Mouse (Mus musculus) lung, postnatal 0 days (tissue): ENCODE results near the gene Ankrd36. TPM values are rescaled to one million over a fixed set of nuclear protein-coding genes. Genes with fewer than 3 reads are reported as not detected.

Experiments used
- ATAC-seq: fragments of 200-750 bp; cut with Nextera tagmentation; 2 replicates; pipeline ENCODE4 v1.8.0; 2017; ENCODE audit warnings: moderate library complexity
- DNase-seq: peaks from one replicate; pipeline ENCODE4 v3.0.0-alpha.2; 2016; ENCODE audit warnings: low spot score
- H3K27ac ChIP-seq: fragments of 300-500 bp; sonication (generic); 2 replicates; pipeline ENCODE4 v1.5.1; 2014; ENCODE audit warnings: antibody characterized with exemption, mild to moderate bottlenecking, low read length, mixed read lengths
- H3K27me3 ChIP-seq: fragments of 300-500 bp; sonication (generic); replicated peaks from 2 replicates; pipeline ENCODE4 v1.6.1; 2014; ENCODE audit warnings: low read length, mixed read lengths; ENCODE audit not compliant: insufficient read depth
- H3K36me3 ChIP-seq: fragments of 300-500 bp; sonication (generic); 2 replicates; pipeline ENCODE4 v1.6.1; 2014; ENCODE audit warnings: low read length, mixed read lengths; ENCODE audit not compliant: insufficient read depth
- H3K4me1 ChIP-seq: fragments of 300-500 bp; sonication (generic); 2 replicates; pipeline ENCODE4 v1.6.1; 2014; ENCODE audit warnings: antibody characterized with exemption, low read depth, low read length, mixed read lengths; ENCODE audit not compliant: insufficient read depth
- H3K4me2 ChIP-seq: fragments of 300-500 bp; sonication (generic); replicated peaks from 2 replicates; pipeline ENCODE4 v1.6.1; 2014; ENCODE audit warnings: low read depth, mild to moderate bottlenecking, low read length, moderate library complexity, mixed read lengths
- H3K4me3 ChIP-seq: fragments of 300-500 bp; sonication (generic); 2 replicates; pipeline ENCODE4 v1.5.1; 2014; ENCODE audit warnings: low read depth, low read length
- H3K9ac ChIP-seq: fragments of 300-500 bp; sonication (generic); replicated peaks from 2 replicates; pipeline ENCODE4 v1.6.1; 2014; ENCODE audit warnings: low read depth, mild to moderate bottlenecking
- H3K9me3 ChIP-seq: fragments of 300-500 bp; sonication (generic); 2 replicates; pipeline ENCODE4 v1.6.1; 2016; ENCODE audit warnings: low read length, mixed read lengths
- CTCF ChIP-seq: IDR thresholded peaks from 2 replicates; pipeline ENCODE4 v1.5.1; 2016; ENCODE audit warnings: antibody characterized with exemption, mild to moderate bottlenecking
- EP300 ChIP-seq: IDR thresholded peaks from 2 replicates; pipeline ENCODE4 v1.6.1; 2016; ENCODE audit warnings: antibody characterized with exemption, mild to moderate bottlenecking, control low read depth
- WGBS: fragments of 180-500 bp; shearing (Covaris S2); extraction: QIAGEN DNeasy Blood & Tissue Kit; methylation state at CpG from one replicate; pipeline ENCODE4 v1.1.7; 2014; 5-methylcytosine and 5-hydroxymethylcytosine counted together
- polyA plus RNA-seq: library from polyadenylated mRNA; unstranded; fragments of >200 nt; fragmentation: Nextera tagmentation; extraction: Ambion mirVana; gene quantifications from 2 replicates; pipeline ENCODE4 v1.2.1, GENCODE M21; 2015

Gene Ankrd36
- polyA plus RNA-seq, 1 experiment from 2014 or later, result not detected

DNA sequence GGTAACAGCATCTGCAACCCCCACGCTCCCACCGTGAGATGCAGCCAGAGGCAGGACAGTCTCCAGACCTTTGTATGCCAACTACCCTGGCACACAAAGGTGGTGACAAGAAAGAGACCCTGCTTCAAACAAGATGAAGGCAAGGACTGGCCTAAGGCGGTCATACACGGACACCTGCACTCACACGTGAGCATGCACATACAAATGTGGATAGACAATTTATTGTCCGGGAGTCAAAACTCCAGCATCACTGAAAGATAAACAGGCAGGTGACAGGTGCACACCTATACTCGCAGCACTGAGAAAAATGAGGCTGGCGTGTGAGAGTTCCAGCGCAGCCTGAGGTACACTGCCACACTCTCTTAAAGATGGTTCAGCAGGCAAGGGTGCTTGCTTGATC lies 136.5 kb downstream of the Ankrd36 start:
- Histone ChIP-seq H3K4me3 (no peak overlapping the region), H3K9ac (no peak overlapping the region), H3K4me2 (no peak overlapping the region), H3K9me3 (no peaks in the 10 kb centered on the region), H3K4me1 (no peaks in the 10 kb centered on the region), H3K36me3 (no peaks in the 10 kb centered on the region), H3K27ac (no peak overlapping the region), H3K27me3 (no peaks in the 10 kb centered on the region)
- no peak for ATAC-seq
- no peak for TF ChIP-seq EP300
- TF ChIP-seq CTCF, result no peak
- 91% methylated on average over 9 of the region's 9 CpGs for WGBS
- DNase-seq, result no peak

DNA sequence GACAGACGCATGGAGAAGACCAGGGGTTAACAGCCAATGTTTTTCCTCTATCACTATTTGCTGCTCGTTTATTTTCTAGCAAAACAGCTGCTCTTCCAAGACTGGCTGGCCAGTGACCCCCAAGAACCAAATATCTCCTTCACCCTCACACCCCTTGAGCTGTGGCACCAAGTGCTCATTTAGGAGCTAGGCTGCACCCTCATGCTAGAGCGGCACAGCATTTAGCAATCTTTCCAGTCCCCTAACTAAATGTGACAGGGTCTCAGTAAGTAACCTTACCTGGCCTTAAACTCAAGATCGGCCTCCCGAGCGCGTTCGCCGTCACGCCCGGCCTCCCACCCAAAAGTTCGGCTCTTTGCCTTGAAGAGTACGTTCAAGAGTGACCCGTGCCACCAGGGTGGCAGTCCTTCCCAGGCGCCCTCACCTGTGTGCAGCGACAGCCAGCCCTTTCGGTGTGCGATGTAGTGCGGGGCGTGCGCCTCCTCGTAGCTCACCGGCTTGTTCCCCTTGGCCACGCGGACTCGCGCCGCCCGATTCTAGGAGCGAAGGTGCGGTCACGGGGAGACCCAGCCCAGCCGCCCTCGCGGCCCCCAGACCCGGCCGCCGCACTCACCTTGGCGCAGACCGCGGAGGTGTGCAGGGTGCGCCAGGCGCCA lies 137.5 kb downstream of the Ankrd36 start:
- peak; percentile 51 for DNase-seq
- peak; percentile 67 for ATAC-seq
- Histone ChIP-seq H3K4me1 (no peaks in the 10 kb centered on the region), H3K27me3 (no peaks in the 10 kb centered on the region), H3K4me2 (peak overlapping the region; percentile 83), H3K9me3 (no peaks in the 10 kb centered on the region), H3K9ac (peak overlapping the region; percentile 76), H3K4me3 (peak overlapping the region; percentile 98), H3K36me3 (no peaks in the 10 kb centered on the region), H3K27ac (peak overlapping the region; percentile 77)
- under 1% methylated on average over 42 of the region's 43 CpGs for WGBS
- TF ChIP-seq CTCF, result no peak
- TF ChIP-seq EP300, result no peak

DNA sequence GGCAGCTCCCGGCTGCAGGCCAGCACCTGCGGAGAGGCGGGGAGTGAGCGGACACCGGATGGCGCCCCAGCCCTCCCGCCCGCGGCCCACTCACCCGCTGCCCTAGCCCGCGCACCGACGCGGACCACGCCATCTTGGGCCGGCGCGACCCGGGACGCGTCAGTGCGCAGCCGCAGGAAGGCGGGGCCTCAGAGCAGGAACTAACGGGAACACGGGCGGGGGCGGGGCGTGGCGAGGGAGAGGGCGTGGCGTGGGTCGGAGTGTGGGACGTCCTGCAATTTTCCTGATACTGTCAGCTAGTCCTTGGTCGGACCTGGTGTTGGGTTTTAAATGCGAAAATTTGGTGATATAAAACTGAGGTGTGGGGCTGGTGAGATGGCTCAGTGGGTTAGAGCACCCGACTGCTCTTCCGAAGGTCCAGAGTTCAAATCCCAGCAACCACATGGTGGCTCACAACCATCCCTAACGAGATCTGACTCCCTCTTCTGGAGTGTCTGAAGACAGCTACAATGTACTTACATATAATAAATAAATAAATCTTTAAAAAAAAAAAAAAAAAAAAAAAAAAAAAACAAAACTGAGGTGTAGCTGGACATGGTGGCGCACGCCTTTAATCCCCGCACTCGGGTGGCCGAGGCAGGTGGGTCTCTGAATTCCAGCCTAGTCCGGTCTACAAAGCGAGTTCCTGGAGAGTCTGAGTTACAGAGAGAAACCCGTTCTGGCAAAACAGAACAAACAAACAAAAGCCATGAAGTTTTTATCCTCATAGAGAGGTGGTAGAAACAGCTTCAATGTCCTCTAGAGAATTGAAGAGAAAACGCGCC lies 138.3 kb downstream of the Ankrd36 start:
- TF ChIP-seq EP300 (no peak), CTCF (no peak)
- Histone ChIP-seq H3K27me3 (no peaks in the 10 kb centered on the region), H3K9me3 (no peaks in the 10 kb centered on the region), H3K27ac (peak overlapping the region; percentile 77), H3K4me2 (peak overlapping the region; percentile 83), H3K9ac (peak overlapping the region; percentile 76), H3K4me3 (peak overlapping the region; percentile 98), H3K4me1 (no peaks in the 10 kb centered on the region), H3K36me3 (no peaks in the 10 kb centered on the region)
- 18% methylated on average over 49 of the region's 50 CpGs for whole genome bisulfite sequencing
- DNase-seq (peak; percentile 96), ATAC-seq (peak; percentile 99)

GRCm38 (mm10) chr11:5715179-5715578 lies 145.7 kb downstream of the Ankrd36 start:
- WGBS, result 82% methylated on average over 9 of the region's 9 CpGs
- H3K9me3 ChIP-seq, result no peaks in the 10 kb centered on the region
- no peak overlapping the region for H3K27ac ChIP-seq
- peaks cover 21% of the 10 kb centered on the region for H3K36me3 ChIP-seq
- DNase-seq (no peak), ATAC-seq (no peak)
- no peak overlapping the region for H3K4me3 ChIP-seq
- H3K27me3 ChIP-seq, result no peaks in the 10 kb centered on the region
- no peak overlapping the region for H3K9ac ChIP-seq
- H3K4me2 ChIP-seq, result no peak overlapping the region
- no peak for TF ChIP-seq CTCF
- no peak for TF ChIP-seq EP300
- no peaks in the 10 kb centered on the region for H3K4me1 ChIP-seq

- 84% methylated on average over 14 of the region's 14 CpGs for WGBS
- H3K9ac ChIP-seq, result no peak within 1 kb of the TSS
- H3K4me2 ChIP-seq, result no peak within 1 kb of the TSS
- H3K4me3 ChIP-seq, result no peak within 1 kb of the TSS
- no peaks in the 10 kb centered on the region for H3K27me3 ChIP-seq
- DNase-seq (no peak), ATAC-seq (no peak)
- H3K27ac ChIP-seq, result no peak within 1 kb of the TSS
- peaks cover 21% of the 10 kb centered on the region for H3K36me3 ChIP-seq
- H3K4me1 ChIP-seq, result no peaks in the 10 kb centered on the region
- TF ChIP-seq EP300 (no peak), CTCF (no peak)
- H3K9me3 ChIP-seq, result no peaks in the 10 kb centered on the region
Measured at GRCm38 (mm10) chr11:5715630-5716105, 146.2 kb downstream of the Ankrd36 start, which contains the start of gene Mrps24. TSS of gene Mrps24 (minus strand) at chr11:5715680.

GRCm38 (mm10) chr11:5716246-5716645 lies 146.8 kb downstream of the Ankrd36 start:
- H3K27me3 ChIP-seq, result no peaks in the 10 kb centered on the region
- no peak for ATAC-seq
- H3K4me1 ChIP-seq, result no peaks in the 10 kb centered on the region
- H3K4me2 ChIP-seq, result no peak overlapping the region
- peaks cover 22% of the 10 kb centered on the region for H3K36me3 ChIP-seq
- H3K4me3 ChIP-seq, result no peak overlapping the region
- no peak for TF ChIP-seq CTCF
- no peak for TF ChIP-seq EP300
- H3K9ac ChIP-seq, result no peak overlapping the region
- no peak for DNase-seq
- H3K9me3 ChIP-seq, result no peaks in the 10 kb centered on the region
- no peak overlapping the region for H3K27ac ChIP-seq
- WGBS, result 82% methylated on average over 11 of the region's 11 CpGs
